Mouse (Mus musculus) forebrain, embryonic 11.5 days (tissue): ENCODE results near the gene Chrnd. TPM values are rescaled to one million over a fixed set of nuclear protein-coding genes. Genes with fewer than 3 reads are reported as not detected.

Source experiments
- ATAC-seq: fragments of 200-750 bp; cut with Nextera tagmentation; replicated peaks from 2 replicates; pipeline ENCODE4 v1.8.0; 2017; ENCODE audit warnings: moderate TSS enrichment; ENCODE audit not compliant: low FRiP score
- DNase-seq: peaks from one replicate; pipeline ENCODE4 v3.0.0-alpha.2; 2017; ENCODE audit warnings: low spot score
- H3K27ac ChIP-seq: fragments of 300-500 bp; sonication (generic); 2 replicates; pipeline ENCODE4 v1.5.1; 2014; ENCODE audit warnings: low read depth, low read length
- H3K27me3 ChIP-seq: fragments of 300-500 bp; sonication (generic); 2 replicates; pipeline ENCODE4 v1.6.1; 2014; ENCODE audit warnings: mild to moderate bottlenecking, low read length, mixed read lengths; ENCODE audit not compliant: control insufficient read depth, insufficient read depth
- H3K36me3 ChIP-seq: fragments of 300-500 bp; sonication (generic); 2 replicates; pipeline ENCODE4 v1.6.1; 2014; ENCODE audit warnings: mild to moderate bottlenecking, low read length, moderate library complexity, mixed read lengths; ENCODE audit not compliant: control insufficient read depth, insufficient read depth
- H3K4me1 ChIP-seq: fragments of 300-500 bp; sonication (generic); replicated peaks from 2 replicates; pipeline ENCODE4 v1.6.1; 2014; ENCODE audit warnings: low read length, mixed read lengths; ENCODE audit not compliant: control insufficient read depth, insufficient read depth
- H3K4me2 ChIP-seq: fragments of 300-500 bp; sonication (generic); 2 replicates; pipeline ENCODE4 v1.6.1; 2014; ENCODE audit warnings: low read depth, mild to moderate bottlenecking, low read length, moderate library complexity, mixed read lengths; ENCODE audit not compliant: severe bottlenecking
- H3K4me3 ChIP-seq: fragments of 300-500 bp; sonication (generic); 2 replicates; pipeline ENCODE4 v1.5.1; 2014; ENCODE audit warnings: low read depth, low read length
- H3K9ac ChIP-seq: fragments of 300-500 bp; sonication (generic); 2 replicates; pipeline ENCODE4 v1.6.1; 2014; ENCODE audit warnings: low read length
- H3K9me3 ChIP-seq: fragments of 300-500 bp; sonication (generic); 2 replicates; pipeline ENCODE4 v1.6.1; 2016; ENCODE audit warnings: low read length, mixed read lengths; ENCODE audit not compliant: control insufficient read depth
- WGBS: fragments of 180-500 bp; shearing (Covaris S2); extraction: QIAGEN DNeasy Blood & Tissue Kit; methylation state at CpG from one replicate; pipeline ENCODE4 v1.1.7; 2014; 5-methylcytosine and 5-hydroxymethylcytosine counted together
- polyA plus RNA-seq: library from polyadenylated mRNA; unstranded; fragments of >200 nt; fragmentation: Nextera tagmentation; extraction: Ambion mirVana; gene quantifications from 2 replicates; pipeline ENCODE4 v1.2.1, GENCODE M21; 2014

Gene Chrnd
- 0.07 TPM in 1 of 2 replicates, not detected in the other for polyA plus RNA-seq

- Histone ChIP-seq H3K4me1 (peaks cover 3% of the 10 kb centered on the region; the same call in 1 of the 2 replicates), H3K27me3 (peaks cover 14% of the 10 kb centered on the region), H3K27ac (no peak within 1 kb of the TSS), H3K4me2 (no peak within 1 kb of the TSS), H3K9me3 (no peaks in the 10 kb centered on the region), H3K4me3 (no peak within 1 kb of the TSS), H3K36me3 (no peaks in the 10 kb centered on the region), H3K9ac (no peak within 1 kb of the TSS)
- 48% methylated on average over 4 of the region's 4 CpGs for WGBS
- ATAC-seq (no peak), DNase-seq (no peak)
These were observed at the start of gene Chrnd for GRCm38 (mm10) chr1:87190429-87190828. Chrnd (plus strand) TSS chr1:87190607.

GRCm38 (mm10) chr1:87141550-87141949, 48.9 kb upstream of the Chrnd start:
- no peak for DNase-seq
- Histone ChIP-seq H3K27me3 (no peaks in the 10 kb centered on the region), H3K4me3 (no peak overlapping the region), H3K4me2 (no peak overlapping the region), H3K27ac (no peak overlapping the region), H3K4me1 (no peaks in the 10 kb centered on the region), H3K36me3 (no peaks in the 10 kb centered on the region), H3K9ac (no peak overlapping the region), H3K9me3 (no peaks in the 10 kb centered on the region)
- WGBS, result 85% methylated on average over 4 of the region's 4 CpGs
- no peak for ATAC-seq

- Histone ChIP-seq H3K27me3 (no peaks in the 10 kb centered on the region), H3K4me2 (no peak overlapping the region), H3K9ac (no peak overlapping the region), H3K27ac (no peak overlapping the region), H3K4me3 (no peak overlapping the region), H3K4me1 (no peaks in the 10 kb centered on the region), H3K36me3 (no peaks in the 10 kb centered on the region), H3K9me3 (no peaks in the 10 kb centered on the region)
- DNase-seq (no peak), ATAC-seq (no peak)
- 76% methylated on average over 9 of the region's 9 CpGs for WGBS
These were observed 48.0 kb upstream of the Chrnd start for GRCm38 (mm10) chr1:87142456-87142855.

- Histone ChIP-seq H3K27ac (no peak overlapping the region), H3K36me3 (no peaks in the 10 kb centered on the region), H3K4me1 (no peaks in the 10 kb centered on the region), H3K9ac (no peak overlapping the region), H3K27me3 (no peaks in the 10 kb centered on the region), H3K4me3 (no peak overlapping the region), H3K9me3 (no peaks in the 10 kb centered on the region), H3K4me2 (no peak overlapping the region)
- WGBS, result 76% methylated on average over 10 of the region's 10 CpGs
- no peak for DNase-seq
- ATAC-seq, result no peak
These were observed 47.3 kb upstream of the Chrnd start for GRCm38 (mm10) chr1:87143141-87143540.

GRCm38 (mm10) chr1:87149422-87149821, 41.0 kb upstream of the Chrnd start:
- Histone ChIP-seq H3K27ac (no peak overlapping the region), H3K4me3 (no peak overlapping the region), H3K9ac (no peak overlapping the region), H3K9me3 (no peaks in the 10 kb centered on the region), H3K36me3 (no peaks in the 10 kb centered on the region), H3K27me3 (peaks cover 31% of the 10 kb centered on the region), H3K4me2 (no peak overlapping the region), H3K4me1 (peaks cover 8% of the 10 kb centered on the region)
- no peak for DNase-seq
- 26% methylated on average over 13 of the region's 13 CpGs for WGBS
- 0 out of 2 replicates have a peak, but pooled peaks have one; percentile 16 for ATAC-seq

GRCm38 (mm10) chr1:87151286-87151685, 39.1 kb upstream of the Chrnd start:
- Histone ChIP-seq H3K36me3 (no peaks in the 10 kb centered on the region), H3K9me3 (no peaks in the 10 kb centered on the region), H3K27ac (no peak overlapping the region), H3K4me1 (peaks cover 14% of the 10 kb centered on the region), H3K9ac (no peak overlapping the region), H3K4me3 (no peak overlapping the region), H3K27me3 (peaks cover 50% of the 10 kb centered on the region), H3K4me2 (no peak overlapping the region)
- DNase-seq, result no peak
- WGBS, result 86% methylated on average over 6 of the region's 6 CpGs
- ATAC-seq, result no peak

- Histone ChIP-seq H3K27me3 (peaks cover 71% of the 10 kb centered on the region), H3K27ac (no peak overlapping the region), H3K4me1 (peaks cover 17% of the 10 kb centered on the region), H3K36me3 (no peaks in the 10 kb centered on the region), H3K4me2 (peak overlapping the region; percentile 43), H3K4me3 (peak overlapping the region; percentile 37), H3K9me3 (no peaks in the 10 kb centered on the region), H3K9ac (no peak overlapping the region)
- DNase-seq (peak; percentile 62), ATAC-seq (no peak)
- WGBS, result under 1% methylated on average over 72 of the region's 72 CpGs
These were observed 36.5 kb upstream of the Chrnd start for GRCm38 (mm10) chr1:87153776-87154500.

GRCm38 (mm10) chr1:87154501-87155120, 35.8 kb upstream of the Chrnd start:
- no peak for ATAC-seq
- no peak overlapping the region for H3K27ac ChIP-seq
- peak overlapping the region; percentile 43 for H3K4me2 ChIP-seq
- DNase-seq, result no peak
- H3K27me3 ChIP-seq, result peaks cover 71% of the 10 kb centered on the region
- no peak overlapping the region for H3K9ac ChIP-seq
- WGBS, result under 1% methylated on average over 58 of the region's 58 CpGs
- no peaks in the 10 kb centered on the region for H3K36me3 ChIP-seq
- H3K4me3 ChIP-seq, result peak overlapping the region; percentile 37
- H3K9me3 ChIP-seq, result no peaks in the 10 kb centered on the region
- peaks cover 17% of the 10 kb centered on the region for H3K4me1 ChIP-seq
